Mouse (Mus musculus) midbrain, embryonic 16.5 days (tissue): Measurements from ENCODE around the gene Mapkapk3. TPM values are rescaled to one million over a fixed set of nuclear protein-coding genes. Genes with fewer than 3 reads are reported as not detected.

Experiments used
- ATAC-seq: fragments of 200-750 bp; cut with Nextera tagmentation; 2 replicates; pipeline ENCODE4 v1.8.0; 2017; ENCODE audit warnings: moderate TSS enrichment
- H3K27ac ChIP-seq: fragments of 300-500 bp; sonication (generic); 2 replicates; pipeline ENCODE4 v1.5.1; 2014; ENCODE audit warnings: mild to moderate bottlenecking, low read length, mixed read lengths
- H3K27me3 ChIP-seq: fragments of 300-500 bp; sonication (generic); 2 replicates; pipeline ENCODE4 v1.6.1; 2014; ENCODE audit warnings: low read depth, low read length, mixed read lengths; ENCODE audit not compliant: control insufficient read depth, insufficient read depth
- H3K36me3 ChIP-seq: fragments of 300-500 bp; sonication (generic); 2 replicates; pipeline ENCODE4 v1.6.1; 2014; ENCODE audit warnings: mild to moderate bottlenecking, low read length, moderate library complexity, mixed read lengths; ENCODE audit not compliant: control insufficient read depth, insufficient read depth
- H3K4me1 ChIP-seq: fragments of 300-500 bp; sonication (generic); 2 replicates; pipeline ENCODE4 v1.6.1; 2014; ENCODE audit warnings: mild to moderate bottlenecking, low read length, mixed read lengths; ENCODE audit not compliant: control insufficient read depth, insufficient read depth
- H3K4me2 ChIP-seq: fragments of 300-500 bp; sonication (generic); 2 replicates; pipeline ENCODE4 v1.6.1; 2014; ENCODE audit warnings: mild to moderate bottlenecking, low read length, mixed read lengths
- H3K4me3 ChIP-seq: fragments of 300-500 bp; sonication (generic); 2 replicates; pipeline ENCODE4 v1.5.1; 2014; ENCODE audit warnings: low read depth, mild to moderate bottlenecking, low read length, moderate library complexity, mixed read lengths
- H3K9ac ChIP-seq: fragments of 300-500 bp; sonication (generic); 2 replicates; pipeline ENCODE4 v1.6.1; 2014; ENCODE audit warnings: low read depth, low read length, mixed read lengths
- H3K9me3 ChIP-seq: fragments of 300-500 bp; sonication (generic); replicated peaks from 2 replicates; pipeline ENCODE4 v1.6.1; 2014; ENCODE audit warnings: mild to moderate bottlenecking, low read length, mixed read lengths; ENCODE audit not compliant: control insufficient read depth, poor library complexity, severe bottlenecking
- WGBS: fragments of 180-500 bp; shearing (Covaris S2); extraction: QIAGEN DNeasy Blood & Tissue Kit; methylation state at CpG from one replicate; pipeline ENCODE4 v1.1.7; 2014; 5-methylcytosine and 5-hydroxymethylcytosine counted together
- polyA plus RNA-seq: library from polyadenylated mRNA; unstranded; fragments of >200 nt; fragmentation: Nextera tagmentation; extraction: Ambion mirVana; gene quantifications from 2 replicates; pipeline ENCODE4 v1.2.1, GENCODE M21; 2015

Gene Mapkapk3
- polyA plus RNA-seq, 1 experiment from 2014 or later = 1.9 TPM

- Histone ChIP-seq H3K9ac (no peak overlapping the region), H3K4me1 (peaks cover 7% of the 10 kb centered on the region; the same call in 1 of the 2 replicates), H3K4me2 (no peak overlapping the region; the same call in 1 of the 2 replicates), H3K27ac (no peak overlapping the region), H3K9me3 (no peaks in the 10 kb centered on the region), H3K27me3 (0 out of 2 replicates have a peak, but pooled peaks cover 4% of the 10 kb centered on the region), H3K4me3 (no peak overlapping the region), H3K36me3 (0 out of 2 replicates have a peak, but pooled peaks cover 2% of the 10 kb centered on the region)
- no peak for ATAC-seq
- WGBS = 91% methylated on average over 8 of the region's 8 CpGs
These were observed 8.5 kb upstream of the Mapkapk3 start for GRCm38 (mm10) chr9:107298059-107298780.

GRCm38 (mm10) chr9:107297658-107298057 lies 8.0 kb upstream of the Mapkapk3 start:
- Histone ChIP-seq H3K27me3 (0 out of 2 replicates have a peak, but pooled peaks cover 4% of the 10 kb centered on the region), H3K9ac (no peak overlapping the region; the same call in 1 of the 2 replicates), H3K4me1 (peaks cover 7% of the 10 kb centered on the region; the same call in 1 of the 2 replicates), H3K36me3 (0 out of 2 replicates have a peak, but pooled peaks cover 2% of the 10 kb centered on the region), H3K27ac (no peak overlapping the region), H3K4me3 (no peak overlapping the region; the same call in 1 of the 2 replicates), H3K9me3 (no peaks in the 10 kb centered on the region), H3K4me2 (peak overlapping the region; percentile 81)
- no peak for ATAC-seq
- 86% methylated on average over 4 of the region's 4 CpGs for WGBS

GRCm38 (mm10) chr9:107297059-107297458 lies 7.4 kb upstream of the Mapkapk3 start:
- Histone ChIP-seq H3K9me3 (no peaks in the 10 kb centered on the region), H3K4me3 (peak overlapping the region; percentile 73), H3K27ac (no peak overlapping the region), H3K4me2 (peak overlapping the region; percentile 81), H3K36me3 (0 out of 2 replicates have a peak, but pooled peaks cover 2% of the 10 kb centered on the region), H3K9ac (peak overlapping the region; percentile 72), H3K27me3 (peaks cover 6% of the 10 kb centered on the region; the same call in 1 of the 2 replicates), H3K4me1 (peaks cover 7% of the 10 kb centered on the region; the same call in 1 of the 2 replicates)
- 10% methylated on average over 16 of the region's 16 CpGs for WGBS
- peak; percentile 27; the same call in 1 of the 2 replicates for ATAC-seq

DNA sequence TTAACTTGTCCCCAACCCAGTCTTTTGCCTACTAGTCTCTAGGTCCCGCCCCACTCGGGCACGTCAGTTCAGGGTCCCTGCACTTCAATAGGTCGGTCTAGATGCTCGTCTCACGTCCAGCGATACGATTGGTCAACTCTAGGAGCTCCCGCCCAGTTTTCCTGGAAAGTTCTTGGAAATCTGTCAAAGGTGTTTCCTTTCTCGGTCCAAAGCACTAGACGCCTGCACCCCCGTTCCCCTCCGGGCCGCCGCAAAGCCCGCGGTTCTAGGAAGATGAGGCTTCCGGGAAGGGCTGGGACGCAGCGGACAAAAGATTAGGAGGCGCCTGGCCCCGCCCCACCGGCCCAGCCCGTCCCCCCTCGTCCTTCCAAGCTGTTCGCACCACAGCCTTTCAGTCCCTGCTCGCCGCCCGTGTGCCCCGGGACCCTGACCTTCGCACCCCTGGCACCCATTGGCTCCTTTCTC lies 6.9 kb upstream of the Mapkapk3 start:
- Histone ChIP-seq H3K27me3 (peaks cover 6% of the 10 kb centered on the region; the same call in 1 of the 2 replicates), H3K9me3 (no peaks in the 10 kb centered on the region), H3K27ac (peak overlapping the region; percentile 12; the same call in 1 of the 2 replicates), H3K4me2 (peak overlapping the region; percentile 81), H3K4me1 (peaks cover 7% of the 10 kb centered on the region; the same call in 1 of the 2 replicates), H3K9ac (peak overlapping the region; percentile 72), H3K36me3 (0 out of 2 replicates have a peak, but pooled peaks cover 2% of the 10 kb centered on the region), H3K4me3 (peak overlapping the region; percentile 73)
- under 1% methylated on average over 31 of the region's 31 CpGs for WGBS
- peak; percentile 97 for ATAC-seq

- Histone ChIP-seq H3K4me1 (peaks cover 7% of the 10 kb centered on the region; the same call in 1 of the 2 replicates), H3K9ac (peak overlapping the region; percentile 52), H3K27me3 (peaks cover 6% of the 10 kb centered on the region; the same call in 1 of the 2 replicates), H3K27ac (no peak overlapping the region), H3K4me3 (peak overlapping the region; percentile 73), H3K9me3 (no peaks in the 10 kb centered on the region), H3K4me2 (peak overlapping the region; percentile 81), H3K36me3 (0 out of 2 replicates have a peak, but pooled peaks cover under 1% of the 10 kb centered on the region)
- ATAC-seq = 0 out of 2 replicates have a peak, but pooled peaks have one; percentile 33
- 12% methylated on average over 12 of the region's 14 CpGs for WGBS
These were observed 6.4 kb upstream of the Mapkapk3 start for GRCm38 (mm10) chr9:107296041-107296440.

GRCm38 (mm10) chr9:107296016-107296040 lies 6.2 kb upstream of the Mapkapk3 start, which contains the start of gene Cish:
Gene Cish (plus strand): TSS chr9:107296026.
- no peak for ATAC-seq
- peaks cover 7% of the 10 kb centered on the region; the same call in 1 of the 2 replicates for H3K4me1 ChIP-seq
- peak within 1 kb of the TSS; percentile 12; the same call in 1 of the 2 replicates for H3K27ac ChIP-seq
- no peaks in the 10 kb centered on the region for H3K9me3 ChIP-seq
- peak within 1 kb of the TSS; percentile 81 for H3K4me2 ChIP-seq
- H3K36me3 ChIP-seq = no peaks in the 10 kb centered on the region
- peak within 1 kb of the TSS; percentile 73 for H3K4me3 ChIP-seq
- H3K9ac ChIP-seq = peak within 1 kb of the TSS; percentile 72
- peaks cover 6% of the 10 kb centered on the region; the same call in 1 of the 2 replicates for H3K27me3 ChIP-seq

DNA sequence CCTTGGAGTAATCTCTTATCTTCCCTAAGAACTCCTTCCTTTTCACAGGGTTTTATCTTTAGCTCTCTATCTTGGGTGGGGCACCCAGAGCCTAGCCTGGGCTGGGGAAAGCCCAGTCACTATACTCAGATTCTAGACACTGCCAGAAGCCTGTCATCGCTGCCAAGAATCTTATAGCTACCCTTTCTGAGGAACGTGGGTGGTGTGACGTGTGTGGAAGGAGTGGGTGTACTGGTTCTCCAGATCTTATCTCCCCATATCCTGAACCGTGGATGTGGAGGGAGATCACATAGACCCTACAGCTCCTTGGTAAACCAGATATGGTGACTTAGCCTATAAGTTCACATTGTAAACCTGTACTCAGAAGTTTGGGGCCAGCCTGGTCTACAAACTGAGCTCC lies 5.9 kb upstream of the Mapkapk3 start:
- Histone ChIP-seq H3K4me3 (no peak overlapping the region), H3K9me3 (no peaks in the 10 kb centered on the region), H3K4me1 (peaks cover 7% of the 10 kb centered on the region; the same call in 1 of the 2 replicates), H3K36me3 (no peaks in the 10 kb centered on the region), H3K4me2 (peak overlapping the region; percentile 81), H3K9ac (no peak overlapping the region), H3K27me3 (peaks cover 6% of the 10 kb centered on the region; the same call in 1 of the 2 replicates), H3K27ac (no peak overlapping the region)
- ATAC-seq = no peak
- 79% methylated on average over 4 of the region's 4 CpGs for WGBS

GRCm38 (mm10) chr9:107294249-107294648 lies 4.6 kb upstream of the Mapkapk3 start:
- 8% methylated on average over 6 of the region's 6 CpGs for WGBS
- no peak overlapping the region for H3K4me3 ChIP-seq
- no peaks in the 10 kb centered on the region for H3K9me3 ChIP-seq
- no peak overlapping the region for H3K27ac ChIP-seq
- peaks cover 12% of the 10 kb centered on the region for H3K4me1 ChIP-seq
- ATAC-seq = no peak
- H3K36me3 ChIP-seq = no peaks in the 10 kb centered on the region
- H3K4me2 ChIP-seq = no peak overlapping the region
- peaks cover 6% of the 10 kb centered on the region; the same call in 1 of the 2 replicates for H3K27me3 ChIP-seq
- H3K9ac ChIP-seq = no peak overlapping the region

DNA sequence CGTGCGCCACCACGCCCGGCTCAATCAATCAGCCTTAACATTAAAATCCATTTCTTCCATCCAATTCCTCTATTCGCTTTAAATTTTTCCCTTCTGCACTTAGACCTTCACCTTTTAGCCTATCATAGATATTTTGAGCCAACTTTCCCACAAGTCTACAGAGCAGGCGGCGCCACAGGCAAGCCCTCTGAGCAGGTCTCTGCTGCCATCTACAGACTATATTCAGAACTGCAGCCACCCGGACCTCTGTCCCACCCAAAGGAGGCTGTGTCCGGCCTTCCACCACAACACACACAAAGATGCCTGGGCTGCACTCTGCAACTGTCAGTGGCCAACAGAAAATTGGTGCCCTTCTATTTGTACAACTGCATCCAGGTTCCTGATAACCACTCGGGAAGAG lies 1.2 kb upstream of the Mapkapk3 start:
- no peak overlapping the region for H3K27ac ChIP-seq
- ATAC-seq = peak; percentile 27; the same call in 1 of the 2 replicates
- no peak overlapping the region for H3K4me2 ChIP-seq
- H3K9ac ChIP-seq = no peak overlapping the region
- no peak overlapping the region for H3K4me3 ChIP-seq
- H3K4me1 ChIP-seq = peaks cover 8% of the 10 kb centered on the region
- H3K36me3 ChIP-seq = no peaks in the 10 kb centered on the region
- no peaks in the 10 kb centered on the region for H3K9me3 ChIP-seq
- H3K27me3 ChIP-seq = peaks cover 14% of the 10 kb centered on the region
- WGBS = 28% methylated on average over 10 of the region's 10 CpGs
